Mouse (Mus musculus) hindbrain, embryonic 14.5 days (tissue): ENCODE data around the gene Prex1. TPM values are rescaled to one million over a fixed set of nuclear protein-coding genes. Genes with fewer than 3 reads are reported as not detected.
A peak's percentile ranks its signal among the peaks of the same experiment; 100 is the strongest.

Experiments used
- ATAC-seq: fragments of 200-750 bp; cut with Nextera tagmentation; 2 replicates; pipeline ENCODE4 v1.8.0; 2017; ENCODE audit warnings: moderate number of reproducible peaks, mild to moderate bottlenecking, moderate TSS enrichment, moderate library complexity; ENCODE audit not compliant: low FRiP score
- DNase-seq: peaks from one replicate; pipeline ENCODE4 v3.0.0-alpha.2; 2015; ENCODE audit warnings: low spot score
- H3K27ac ChIP-seq: fragments of 300-500 bp; sonication (generic); 2 replicates; pipeline ENCODE4 v1.5.1; 2014; ENCODE audit warnings: mild to moderate bottlenecking, moderate library complexity
- H3K27me3 ChIP-seq: fragments of 300-500 bp; sonication (generic); 2 replicates; pipeline ENCODE4 v1.6.1; 2014; ENCODE audit warnings: mild to moderate bottlenecking, low read length, mixed read lengths; ENCODE audit not compliant: control insufficient read depth, insufficient read depth
- H3K36me3 ChIP-seq: fragments of 300-500 bp; sonication (generic); replicated peaks from 2 replicates; pipeline ENCODE4 v1.6.1; 2014; ENCODE audit not compliant: control insufficient read depth, insufficient read depth
- H3K4me1 ChIP-seq: fragments of 300-500 bp; sonication (generic); replicated peaks from 2 replicates; pipeline ENCODE4 v1.6.1; 2014; ENCODE audit warnings: antibody characterized with exemption, low read length, mixed read lengths; ENCODE audit not compliant: control insufficient read depth, insufficient read depth
- H3K4me2 ChIP-seq: fragments of 300-500 bp; sonication (generic); replicated peaks from 2 replicates; pipeline ENCODE4 v1.6.1; 2014; ENCODE audit warnings: mild to moderate bottlenecking, moderate library complexity
- H3K4me3 ChIP-seq: fragments of 300-500 bp; sonication (generic); replicated peaks from 2 replicates; pipeline ENCODE4 v1.5.1; 2014; ENCODE audit warnings: mild to moderate bottlenecking, low read length
- H3K9ac ChIP-seq: fragments of 300-500 bp; sonication (generic); 2 replicates; pipeline ENCODE4 v1.6.1; 2014
- H3K9me3 ChIP-seq: fragments of 300-500 bp; sonication (generic); 2 replicates; pipeline ENCODE4 v1.6.1; 2016; ENCODE audit warnings: low read length; ENCODE audit not compliant: control insufficient read depth
- WGBS: fragments of 180-500 bp; shearing (Covaris S2); extraction: QIAGEN DNeasy Blood & Tissue Kit; methylation state at CpG from one replicate; pipeline ENCODE4 v1.1.7; 2014; 5-methylcytosine and 5-hydroxymethylcytosine counted together
- polyA plus RNA-seq: library from polyadenylated mRNA; unstranded; fragments of >200 nt; fragmentation: Nextera tagmentation; extraction: Ambion mirVana; gene quantifications from 2 replicates; pipeline ENCODE4 v1.2.1, GENCODE M21; 2014

Gene Prex1
- polyA plus RNA-seq, 1 experiment from 2014 or later, result 27.3 TPM

- ATAC-seq (no peak), DNase-seq (no peak)
- Histone ChIP-seq H3K9me3 (no peaks in the 10 kb centered on the region), H3K4me3 (no peak overlapping the region), H3K27ac (no peak overlapping the region), H3K4me1 (peaks cover 16% of the 10 kb centered on the region), H3K27me3 (no peaks in the 10 kb centered on the region), H3K36me3 (no peaks in the 10 kb centered on the region), H3K4me2 (no peak overlapping the region), H3K9ac (no peak overlapping the region)
- WGBS, result 77% methylated on average over 4 of the region's 4 CpGs
Observed at GRCm38 (mm10) chr2:166545580-166545979, 168.1 kb downstream of the Prex1 start.

GRCm38 (mm10) chr2:166544575-166545251 lies 168.9 kb downstream of the Prex1 start:
- Histone ChIP-seq H3K36me3 (no peaks in the 10 kb centered on the region), H3K27me3 (no peaks in the 10 kb centered on the region), H3K9me3 (no peaks in the 10 kb centered on the region), H3K4me1 (peaks cover 16% of the 10 kb centered on the region), H3K27ac (no peak overlapping the region), H3K9ac (no peak overlapping the region), H3K4me3 (no peak overlapping the region), H3K4me2 (no peak overlapping the region)
- ATAC-seq (no peak), DNase-seq (no peak)
- WGBS, result 65% methylated on average over 7 of the region's 7 CpGs

GRCm38 (mm10) chr2:166541112-166541928 lies 172.3 kb downstream of the Prex1 start:
- H3K9ac ChIP-seq, result no peak overlapping the region
- ATAC-seq, result no peak
- peaks cover 16% of the 10 kb centered on the region for H3K4me1 ChIP-seq
- H3K27me3 ChIP-seq, result no peaks in the 10 kb centered on the region
- 18% methylated on average over 11 of the region's 11 CpGs for WGBS
- no peak for DNase-seq
- H3K9me3 ChIP-seq, result no peaks in the 10 kb centered on the region
- H3K36me3 ChIP-seq, result no peaks in the 10 kb centered on the region
- H3K4me2 ChIP-seq, result peak overlapping the region; percentile 26; the same call in 1 of the 2 replicates
- H3K4me3 ChIP-seq, result no peak overlapping the region
- H3K27ac ChIP-seq, result peak overlapping the region; percentile 59

- 85% methylated on average over 1 of the region's 1 CpGs for WGBS
- DNase-seq (no peak), ATAC-seq (no peak)
- Histone ChIP-seq H3K4me1 (peaks cover 16% of the 10 kb centered on the region), H3K27me3 (no peaks in the 10 kb centered on the region), H3K4me2 (no peak overlapping the region), H3K27ac (no peak overlapping the region), H3K9ac (no peak overlapping the region), H3K9me3 (no peaks in the 10 kb centered on the region), H3K4me3 (no peak overlapping the region), H3K36me3 (no peaks in the 10 kb centered on the region)
Observed at GRCm38 (mm10) chr2:166540216-166540615, 173.4 kb downstream of the Prex1 start.

GRCm38 (mm10) chr2:166536896-166537295 lies 176.7 kb downstream of the Prex1 start:
- H3K36me3 ChIP-seq, result no peaks in the 10 kb centered on the region
- H3K27ac ChIP-seq, result no peak overlapping the region
- DNase-seq (no peak), ATAC-seq (no peak)
- no peak overlapping the region for H3K9ac ChIP-seq
- WGBS, result 96% methylated on average over 3 of the region's 3 CpGs
- no peaks in the 10 kb centered on the region for H3K27me3 ChIP-seq
- no peak overlapping the region for H3K4me2 ChIP-seq
- no peaks in the 10 kb centered on the region for H3K9me3 ChIP-seq
- H3K4me3 ChIP-seq, result no peak overlapping the region
- H3K4me1 ChIP-seq, result peaks cover 12% of the 10 kb centered on the region

GRCm38 (mm10) chr2:166535519-166535918 lies 178.1 kb downstream of the Prex1 start:
- no peak overlapping the region for H3K4me2 ChIP-seq
- no peak overlapping the region for H3K27ac ChIP-seq
- ATAC-seq (no peak), DNase-seq (no peak)
- H3K4me3 ChIP-seq, result no peak overlapping the region
- WGBS, result 89% methylated on average over 11 of the region's 11 CpGs
- H3K27me3 ChIP-seq, result no peaks in the 10 kb centered on the region
- H3K9me3 ChIP-seq, result peaks cover under 1% of the 10 kb centered on the region; the same call in 1 of the 2 replicates
- H3K4me1 ChIP-seq, result no peaks in the 10 kb centered on the region
- no peak overlapping the region for H3K9ac ChIP-seq
- no peaks in the 10 kb centered on the region for H3K36me3 ChIP-seq

GRCm38 (mm10) chr2:166526204-166526603 lies 187.4 kb downstream of the Prex1 start:
- H3K4me1 ChIP-seq, result peaks cover 14% of the 10 kb centered on the region
- ATAC-seq (no peak), DNase-seq (no peak)
- H3K4me3 ChIP-seq, result no peak overlapping the region
- H3K9me3 ChIP-seq, result peaks cover 9% of the 10 kb centered on the region
- no peaks in the 10 kb centered on the region for H3K36me3 ChIP-seq
- 86% methylated on average over 9 of the region's 9 CpGs for WGBS
- H3K9ac ChIP-seq, result no peak overlapping the region
- H3K4me2 ChIP-seq, result no peak overlapping the region
- no peaks in the 10 kb centered on the region for H3K27me3 ChIP-seq
- H3K27ac ChIP-seq, result no peak overlapping the region

GRCm38 (mm10) chr2:166523156-166523890 lies 190.3 kb downstream of the Prex1 start:
- Histone ChIP-seq H3K27ac (peak overlapping the region; percentile 44; the same call in 1 of the 2 replicates), H3K9me3 (no peaks in the 10 kb centered on the region), H3K4me2 (no peak overlapping the region), H3K4me1 (peaks cover 15% of the 10 kb centered on the region), H3K36me3 (no peaks in the 10 kb centered on the region), H3K27me3 (no peaks in the 10 kb centered on the region; the same call in 1 of the 2 replicates), H3K4me3 (no peak overlapping the region), H3K9ac (no peak overlapping the region)
- WGBS, result 75% methylated on average over 10 of the region's 10 CpGs
- ATAC-seq, result no peak
- DNase-seq, result no peak

- Histone ChIP-seq H3K36me3 (no peaks in the 10 kb centered on the region), H3K9me3 (no peaks in the 10 kb centered on the region), H3K4me1 (peaks cover 18% of the 10 kb centered on the region), H3K27me3 (no peaks in the 10 kb centered on the region; the same call in 1 of the 2 replicates), H3K27ac (0 out of 2 replicates have a peak overlapping the region, but pooled peaks have one; percentile 39), H3K4me3 (no peak overlapping the region), H3K4me2 (no peak overlapping the region), H3K9ac (no peak overlapping the region)
- WGBS, result 84% methylated on average over 15 of the region's 15 CpGs
- ATAC-seq (no peak), DNase-seq (no peak)
Observed at GRCm38 (mm10) chr2:166522612-166523120, 191.0 kb downstream of the Prex1 start.
